Mouse (Mus musculus): ENCODE results near the gene Pcgf6. TPM values are rescaled to one million over a fixed set of nuclear protein-coding genes. Genes with fewer than 3 reads are reported as not detected.

The Pcgf6 gene
- 10 to 100 TPM; 23.1 to 27.1 TPM for polyA plus RNA-seq (2017; shearing (Covaris generic))

DNA sequence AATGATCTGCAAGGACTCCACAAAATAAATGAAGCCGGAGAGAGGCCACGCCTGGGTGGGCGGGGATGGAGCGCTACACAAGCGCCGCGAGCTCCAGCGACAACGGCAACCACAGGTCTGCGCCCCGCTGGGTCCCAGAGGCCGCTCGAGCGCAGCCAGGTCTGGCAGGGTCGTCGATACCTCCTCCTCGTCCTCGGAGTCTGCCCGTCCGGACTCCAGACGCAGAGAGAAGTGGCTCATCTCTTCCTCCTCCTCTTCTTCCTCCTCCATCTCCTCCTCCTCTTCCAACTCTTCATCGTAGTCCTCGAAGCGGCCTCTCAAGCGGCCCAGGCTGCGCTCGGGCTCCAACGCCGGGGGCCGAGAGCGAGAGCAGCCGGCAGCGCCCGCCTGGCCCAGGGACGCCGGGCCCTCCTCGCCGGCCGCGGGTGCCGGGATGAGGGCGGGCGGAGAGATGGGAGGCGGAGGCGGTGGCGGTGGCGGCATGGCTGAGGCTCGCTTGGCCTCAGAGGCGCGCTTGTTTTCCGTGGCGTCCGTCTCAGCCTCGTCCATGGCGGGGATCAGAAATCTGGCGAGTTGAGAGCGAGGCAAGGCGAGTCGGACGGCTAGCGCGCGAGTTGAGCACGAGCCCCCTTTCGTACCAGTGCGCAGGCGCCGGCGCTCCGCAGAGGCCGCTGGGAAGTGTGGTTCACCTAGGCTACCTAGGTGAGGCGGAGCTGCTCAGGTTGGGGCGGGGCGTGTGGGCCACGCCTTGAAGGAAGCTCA, at the start of gene Pcgf6:
Pcgf6 (minus strand) TSS at position 636 of the 762 bp plus-strand sequence.

DNA sequence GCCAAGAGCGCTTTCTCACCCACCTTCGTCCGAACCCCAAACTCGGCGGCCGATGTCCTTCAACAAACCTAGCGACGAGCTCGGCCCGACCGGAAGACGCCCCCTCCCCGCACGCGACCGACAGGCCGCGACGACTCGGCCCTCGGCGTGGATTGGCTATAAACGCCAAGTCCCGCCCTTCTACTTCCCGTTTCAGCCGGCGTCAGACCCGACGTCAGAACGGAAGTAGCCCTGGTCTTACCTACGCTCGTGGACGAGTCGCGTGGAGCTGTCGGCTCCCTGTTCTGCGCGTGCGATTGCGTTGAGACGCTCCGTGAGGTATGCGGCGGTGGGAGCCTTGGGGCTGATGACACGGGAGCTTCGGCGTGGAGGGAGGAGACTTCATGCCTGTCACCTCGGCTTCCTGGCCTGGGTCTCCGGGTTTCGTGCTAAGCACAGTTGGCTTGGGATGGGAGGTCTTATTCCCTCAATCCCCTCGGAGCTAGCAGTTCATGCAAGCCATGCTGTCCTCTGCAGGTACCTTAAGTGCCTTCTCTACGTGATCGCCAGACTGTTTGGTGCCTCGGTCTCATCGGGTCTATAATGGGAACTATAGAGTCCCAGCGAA, 39.9 kb upstream of the Pcgf6 start, which contains the start of the genes Usmg5 and Pdcd11:
Usmg5 (minus strand) TSS at position 98 of the 607 bp plus-strand sequence.
Pdcd11 (plus strand) TSS at position 219 of the 607 bp plus-strand sequence.

DNA sequence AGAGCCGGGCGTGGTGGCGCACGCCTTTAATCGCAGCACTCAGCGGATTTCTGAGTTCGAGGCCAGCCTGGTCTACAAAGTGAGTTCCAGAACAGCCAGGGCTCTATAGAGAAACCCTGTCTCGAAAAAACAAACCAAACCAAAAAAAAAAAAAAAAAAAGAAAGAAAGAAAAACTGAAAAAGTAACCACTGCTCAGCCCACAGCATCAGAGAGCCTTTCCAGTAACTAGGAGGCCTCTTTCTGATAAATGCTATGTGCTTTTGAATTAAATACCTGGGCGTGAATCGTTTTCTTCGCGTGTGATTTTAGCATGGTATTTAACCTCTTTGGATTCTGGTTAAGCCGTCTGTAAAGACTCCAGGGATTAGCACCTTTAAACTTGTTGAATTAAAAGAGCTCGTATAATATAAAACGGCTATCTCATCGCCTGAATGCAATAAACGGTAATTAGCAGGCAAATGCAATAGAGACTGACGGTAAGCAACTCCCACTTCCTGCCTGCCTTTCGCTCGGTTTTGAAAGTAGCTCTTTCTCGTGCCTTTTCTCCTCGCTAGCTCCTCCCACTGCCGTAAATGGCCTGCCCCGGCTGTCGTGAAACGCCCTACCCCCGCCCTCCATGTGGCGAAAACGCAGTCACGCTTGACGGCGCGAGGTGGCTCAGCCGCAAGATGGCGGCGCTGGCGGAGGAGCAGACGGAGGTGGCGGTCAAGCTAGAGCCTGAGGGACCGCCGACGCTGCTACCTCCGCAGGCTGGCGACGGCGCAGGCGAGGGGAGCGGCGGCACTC, 16.6 kb upstream of the Pcgf6 start, which contains the start of gene Taf5:
Taf5 (plus strand) TSS at position 651 of the 787 bp plus-strand sequence.

DNA sequence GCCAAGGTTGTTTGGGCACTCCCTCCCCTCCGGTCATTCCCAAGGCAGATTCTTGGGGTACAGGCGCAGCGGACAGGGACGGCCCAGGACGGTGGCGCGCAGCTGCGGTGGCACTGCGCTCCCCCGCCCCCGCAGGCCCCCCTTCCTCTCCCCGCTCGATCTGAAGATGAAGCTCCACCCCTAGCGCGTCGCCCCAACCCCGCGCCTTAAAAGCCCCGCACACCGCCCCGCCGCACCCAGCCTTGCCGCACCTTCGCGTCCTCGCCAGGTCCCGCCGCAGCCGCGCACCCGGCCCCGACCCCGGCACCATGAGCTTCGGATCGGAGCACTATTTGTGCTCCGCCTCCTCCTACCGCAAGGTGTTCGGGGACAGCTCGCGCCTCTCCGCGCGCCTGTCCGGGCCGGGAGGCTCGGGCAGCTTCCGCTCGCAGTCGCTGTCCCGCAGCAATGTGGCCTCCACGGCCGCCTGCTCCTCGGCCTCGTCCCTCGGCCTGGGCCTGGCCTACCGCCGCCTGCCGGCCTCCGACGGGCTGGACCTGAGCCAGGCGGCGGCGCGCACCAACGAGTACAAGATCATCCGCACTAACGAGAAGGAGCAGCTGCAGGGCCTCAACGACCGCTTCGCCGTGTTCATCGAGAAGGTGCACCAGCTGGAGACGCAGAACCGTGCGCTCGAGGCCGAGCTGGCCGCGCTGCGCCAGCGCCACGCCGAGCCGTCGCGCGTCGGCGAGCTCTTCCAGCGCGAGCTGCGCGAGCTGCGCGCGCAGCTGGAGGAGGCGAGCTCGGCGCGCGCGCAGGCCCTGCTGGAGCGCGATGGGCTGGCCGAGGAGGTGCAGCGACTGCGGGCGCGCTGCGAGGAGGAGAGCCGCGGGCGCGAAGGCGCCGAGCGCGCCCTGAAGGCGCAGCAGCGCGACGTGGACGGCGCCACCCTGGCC, 36.0 kb downstream of the Pcgf6 start, which contains the start of the genes Ina and Nt5c2:
Ina (plus strand) TSS at position 252 of the 935 bp plus-strand sequence.
Nt5c2 (minus strand) TSS at position 707 of the 935 bp plus-strand sequence.

Other genes with a start within 250 kb of the Pcgf6 start
- gene Ina, start 36.2 kb downstream of the Pcgf6 start, polyA plus RNA-seq (2017; shearing (Covaris generic)), result under 1 TPM in 1 of 2 experiments, not detected in 1; 0.25 TPM
- 10 to 100 TPM; 38.6 to 51.7 TPM for gene Nt5c2, start 35.8 kb downstream of the Pcgf6 start, polyA plus RNA-seq (2017; shearing (Covaris generic))
- 10 to 100 TPM; 11.5 to 13.1 TPM for gene Taf5, start 16.8 kb upstream of the Pcgf6 start, polyA plus RNA-seq (2017; shearing (Covaris generic))
- gene Usmg5, start 39.7 kb upstream of the Pcgf6 start, polyA plus RNA-seq (2017; shearing (Covaris generic)), result 100 to 1,000 TPM; 491 to 498 TPM
- gene Pdcd11, start 39.9 kb upstream of the Pcgf6 start, polyA plus RNA-seq (2017; shearing (Covaris generic)), result 10 to 100 TPM in 1 of 2 experiments, 1 to 10 TPM in 1; 6.7 to 12.0 TPM
- gene Calhm2, start 87.4 kb upstream of the Pcgf6 start, polyA plus RNA-seq (2017; shearing (Covaris generic)), result 10 to 100 TPM; 11.9 to 23.7 TPM
- gene Calhm1, start 93.3 kb upstream of the Pcgf6 start, polyA plus RNA-seq (2017; shearing (Covaris generic)), result not detected
- gene Calhm3, start 106.9 kb upstream of the Pcgf6 start, polyA plus RNA-seq (2017; shearing (Covaris generic)), result not detected
- under 1 TPM in 1 of 2 experiments, not detected in 1; 0.28 TPM for gene Neurl1a, start 127.9 kb upstream of the Pcgf6 start, polyA plus RNA-seq (2017; shearing (Covaris generic))